14 mouse cellular contexts compared by ENCODE assay signal in the genomic region with DNA sequence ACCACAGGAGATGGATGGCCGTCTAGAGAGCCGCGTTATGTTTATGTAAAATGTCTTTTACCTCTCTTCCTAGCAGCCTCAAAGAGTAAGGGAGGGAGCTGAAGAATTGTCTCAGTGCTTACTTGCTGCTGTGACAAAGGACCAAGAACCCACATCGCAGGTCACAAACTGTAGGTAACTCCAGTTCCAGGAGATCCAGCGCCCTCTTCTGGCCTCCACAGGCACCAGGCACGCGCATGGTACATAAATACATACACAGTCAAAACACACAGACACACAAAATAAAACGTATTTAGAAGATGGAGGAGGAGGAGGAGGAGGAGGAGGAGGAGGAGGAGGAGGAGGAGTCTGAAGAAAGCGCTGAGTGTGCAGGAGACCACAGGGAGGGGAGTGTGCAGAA.
"Had no signal": no experiment of that assay in that cellular context is flagged by ENCODE, and none has a peak within 500 bp of the region (broad histone marks: within the 10 kb centered on the region; RNA-seq: fewer than 3 reads in every experiment).

No protein-coding gene starts in this region.

- H3K9me3 ChIP-seq: midbrain, embryonic 13.5 days; neural tube, embryonic 12.5 days had no signal

- H3K27me3 ChIP-seq: midbrain, embryonic 13.5 days; neural tube, embryonic 12.5 days had no signal

- H3K27ac ChIP-seq: liver, embryonic 14.5 days; midbrain, embryonic 13.5 days; neural tube, embryonic 12.5 days had no signal

- ATAC-seq: midbrain, embryonic 13.5 days had no signal

- H3K4me2 ChIP-seq: midbrain, embryonic 13.5 days; neural tube, embryonic 12.5 days had no signal

- H3K9ac ChIP-seq: liver, embryonic 14.5 days; midbrain, embryonic 13.5 days; neural tube, embryonic 12.5 days had no signal

- H3K36me3 ChIP-seq: neural tube, embryonic 12.5 days had no signal

- DNase-seq: kidney, adult 11 months; kidney, adult 9 months; kidney, postnatal 14 days; lung, adult 18-20 months; lung, postnatal 36 days; retina, postnatal 1 day; right cerebral cortex, postnatal 4 days; spleen, adult 18-20 months; thymus, adult 18-20 months; thymus, postnatal 25 days had no signal

- H3K4me1 ChIP-seq: neural tube, embryonic 12.5 days had no signal

- H3K4me3 ChIP-seq: left cerebral cortex, adult 2 months; midbrain, embryonic 13.5 days; neural tube, embryonic 12.5 days had no signal
